Mouse (Mus musculus) forebrain, embryonic 16.5 days (tissue): ENCODE results near the gene Eml6. TPM values are rescaled to one million over a fixed set of nuclear protein-coding genes. Genes with fewer than 3 reads are reported as not detected.

Experiments
- ATAC-seq: fragments of 200-750 bp; cut with Nextera tagmentation; 2 replicates; pipeline ENCODE4 v1.8.0; 2017; ENCODE audit warnings: mild to moderate bottlenecking, moderate library complexity
- H3K27ac ChIP-seq: fragments of 300-500 bp; sonication (generic); 2 replicates; pipeline ENCODE4 v1.5.1; 2014; ENCODE audit warnings: low read length, control low read depth
- H3K27me3 ChIP-seq: fragments of 300-500 bp; sonication (generic); replicated peaks from 2 replicates; pipeline ENCODE4 v1.6.1; 2014; ENCODE audit warnings: low read length; ENCODE audit not compliant: control insufficient read depth, insufficient read depth
- H3K36me3 ChIP-seq: fragments of 300-500 bp; sonication (generic); 2 replicates; pipeline ENCODE4 v1.6.1; 2014; ENCODE audit not compliant: control insufficient read depth, insufficient read depth
- H3K4me1 ChIP-seq: fragments of 300-500 bp; sonication (generic); replicated peaks from 2 replicates; pipeline ENCODE4 v1.6.1; 2014; ENCODE audit warnings: low read length; ENCODE audit not compliant: control insufficient read depth, insufficient read depth
- H3K4me2 ChIP-seq: fragments of 300-500 bp; sonication (generic); 2 replicates; pipeline ENCODE4 v1.6.1; 2014; ENCODE audit warnings: mild to moderate bottlenecking, low read length, control low read depth
- H3K4me3 ChIP-seq: fragments of 300-500 bp; sonication (generic); replicated peaks from 2 replicates; pipeline ENCODE4 v1.5.1; 2014; ENCODE audit warnings: mild to moderate bottlenecking, low read length, control low read depth
- H3K9ac ChIP-seq: fragments of 300-500 bp; sonication (generic); replicated peaks from 2 replicates; pipeline ENCODE4 v1.6.1; 2014; ENCODE audit warnings: low read depth, low read length, control low read depth
- H3K9me3 ChIP-seq: fragments of 300-500 bp; sonication (generic); 2 replicates; pipeline ENCODE4 v1.6.1; 2016; ENCODE audit warnings: low read length; ENCODE audit not compliant: control insufficient read depth
- WGBS: fragments of 180-500 bp; shearing (Covaris S2); extraction: QIAGEN DNeasy Blood & Tissue Kit; methylation state at CpG from one replicate; pipeline ENCODE4 v1.1.7; 2014; 5-methylcytosine and 5-hydroxymethylcytosine counted together
- polyA plus RNA-seq: library from polyadenylated mRNA; unstranded; fragments of >200 nt; fragmentation: Nextera tagmentation; extraction: Ambion mirVana; gene quantifications from 2 replicates; pipeline ENCODE4 v1.2.1, GENCODE M21; 2015

Gene Eml6
- polyA plus RNA-seq, 1 experiment from 2014 or later = 5.6 TPM

DNA sequence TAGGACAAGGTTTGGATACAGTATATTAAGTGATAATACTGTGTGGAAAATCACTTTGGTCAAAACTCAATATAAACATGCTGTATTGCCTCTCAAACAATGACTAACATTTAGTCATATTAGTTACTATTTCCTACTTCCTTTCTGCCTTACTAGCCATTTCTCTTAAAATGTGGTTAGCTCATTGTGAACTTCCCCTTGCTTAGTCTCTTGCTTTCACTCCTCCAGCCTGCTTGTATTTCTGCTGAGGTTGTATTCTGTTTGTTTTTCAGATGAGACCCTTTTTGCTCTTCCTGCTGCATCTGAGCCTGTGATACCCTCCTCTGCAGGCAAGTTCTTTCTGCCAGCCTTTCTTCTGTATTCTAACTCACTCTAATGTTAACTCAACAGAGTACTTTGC lies 320.6 kb downstream of the Eml6 start:
- no peak for ATAC-seq
- Histone ChIP-seq H3K4me2 (no peak overlapping the region), H3K9me3 (no peaks in the 10 kb centered on the region), H3K4me3 (no peak overlapping the region), H3K27me3 (no peaks in the 10 kb centered on the region), H3K27ac (no peak overlapping the region), H3K9ac (no peak overlapping the region), H3K36me3 (peaks cover 22% of the 10 kb centered on the region), H3K4me1 (peaks cover 10% of the 10 kb centered on the region)

DNA sequence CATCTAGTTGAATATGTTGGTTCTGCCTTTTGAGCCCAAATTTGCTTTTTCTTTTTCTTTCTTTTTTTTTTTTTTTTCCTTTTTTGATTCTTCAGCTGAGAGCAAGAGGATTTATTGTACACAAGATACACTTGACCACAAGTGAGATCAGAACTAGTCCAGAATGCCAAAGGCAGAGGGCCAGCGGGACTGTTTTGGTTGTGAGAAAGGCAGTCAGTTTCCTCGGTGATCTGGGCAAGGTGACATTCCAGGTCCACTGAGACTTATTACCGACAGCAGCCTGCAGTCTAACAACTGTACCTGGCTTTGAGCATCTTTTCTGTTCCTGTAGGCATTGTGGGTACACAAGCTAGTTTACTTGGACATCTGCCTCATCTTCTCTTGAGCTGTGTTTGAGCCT lies 323.1 kb downstream of the Eml6 start:
- Histone ChIP-seq H3K9me3 (no peaks in the 10 kb centered on the region), H3K4me2 (no peak overlapping the region), H3K36me3 (peaks cover 10% of the 10 kb centered on the region), H3K4me1 (peaks cover 12% of the 10 kb centered on the region), H3K27ac (no peak overlapping the region), H3K27me3 (no peaks in the 10 kb centered on the region), H3K4me3 (no peak overlapping the region), H3K9ac (no peak overlapping the region)
- no peak for ATAC-seq
- 82% methylated on average over 3 of the region's 3 CpGs for WGBS

DNA sequence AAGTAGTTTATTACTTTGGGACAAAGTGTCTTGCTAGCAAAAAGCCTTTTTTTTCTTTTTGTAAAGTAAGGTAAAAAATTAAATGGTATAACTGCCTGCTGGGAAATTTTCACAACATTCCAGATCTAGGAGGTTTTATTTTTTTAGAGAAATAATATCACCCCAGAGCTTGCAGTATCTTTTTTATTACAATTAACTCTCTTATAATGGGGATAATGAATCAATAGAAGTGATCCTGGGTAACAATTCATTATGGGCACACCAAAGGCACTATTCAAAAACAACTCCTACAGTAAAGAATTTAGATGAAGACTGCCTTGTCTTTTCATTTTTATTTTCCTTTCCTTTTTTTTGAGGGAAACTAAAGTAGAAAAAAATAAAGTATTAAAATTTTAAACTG lies 331.1 kb downstream of the Eml6 start:
- Histone ChIP-seq H3K4me2 (no peak overlapping the region), H3K9me3 (no peaks in the 10 kb centered on the region)
- no peak for ATAC-seq

GRCm38 (mm10) chr11:29693576-29694410 lies 332.0 kb downstream of the Eml6 start:
- WGBS = under 1% methylated on average over 50 of the region's 53 CpGs

More for the DNA sequence above, 331.1 kb downstream of the Eml6 start:
- no peak overlapping the region for H3K9ac ChIP-seq
- H3K4me1 ChIP-seq = peaks cover 14% of the 10 kb centered on the region
- H3K4me3 ChIP-seq = no peak overlapping the region
- no peak overlapping the region for H3K27ac ChIP-seq
- no peaks in the 10 kb centered on the region for H3K36me3 ChIP-seq
- no peaks in the 10 kb centered on the region for H3K27me3 ChIP-seq

More at GRCm38 (mm10) chr11:29693576-29694410, 332.0 kb downstream of the Eml6 start:
- peak overlapping the region; percentile 98 for H3K4me3 ChIP-seq
- peak overlapping the region; percentile 99 for H3K27ac ChIP-seq
- H3K4me1 ChIP-seq = peaks cover 14% of the 10 kb centered on the region
- H3K9ac ChIP-seq = peak overlapping the region; percentile 100
- no peaks in the 10 kb centered on the region for H3K36me3 ChIP-seq
- ATAC-seq = peak; percentile 91
- no peaks in the 10 kb centered on the region for H3K9me3 ChIP-seq
- peak overlapping the region; percentile 82 for H3K4me2 ChIP-seq
- no peaks in the 10 kb centered on the region for H3K27me3 ChIP-seq

Other genes with a start within 250 kb of the Eml6 start
- gene 4931440F15Rik, start 200.4 kb downstream of the Eml6 start, polyA plus RNA-seq = 0.34 and 0.54 TPM in 2 replicates
- gene Sptbn1, start 242.1 kb upstream of the Eml6 start, polyA plus RNA-seq = 149 and 159 TPM in 2 replicates